ENCODE assay signal across 8 mouse cellular contexts in genomic region chr15:79075658-79076365, GRCm38 (mm10). TPM values are rescaled to one million over a fixed set of nuclear protein-coding genes. Genes with fewer than 3 reads are reported as not detected.
DNase-seq lines count a peak whose midpoint lies in the region; ATAC-seq lines count a peak whose summit lies in the region.

No protein-coding gene starts in this region.

- H3K4me1 ChIP-seq in kidney, embryonic 14.5 days (ENCODE audit: control insufficient read depth, insufficient read depth, low read length): peaks cover 9% of the 10 kb centered on the region
- peaks cover 4% of the 10 kb centered on the region; the same call in 1 of the 2 replicates for H3K4me1 ChIP-seq in hindbrain, embryonic 11.5 days (replicated peaks; ENCODE audit: control insufficient read depth, insufficient read depth, low read length)
- peaks cover 20% of the 10 kb centered on the region for H3K4me1 ChIP-seq in midbrain, embryonic 12.5 days

- peak overlapping the region; percentile 72 for H3K9ac ChIP-seq in kidney, embryonic 14.5 days (ENCODE audit: low read depth, low read length)
- peak overlapping the region; percentile 76 for H3K9ac ChIP-seq in hindbrain, embryonic 11.5 days (ENCODE audit: low read depth, low read length)
- peak overlapping the region; percentile 86 for H3K9ac ChIP-seq in midbrain, embryonic 12.5 days (replicated peaks)

- DNase-seq in kidney, postnatal 4 days: no peak
- peak; percentile 65 for DNase-seq in ZHBTc4 (ENCODE audit: low read depth, low spot score)
- DNase-seq in hindbrain, embryonic 11.5 days (ENCODE audit: low spot score): no peak
- no peak for DNase-seq in T-cell, adult 2 months (ENCODE audit: low spot score)
- DNase-seq in retina, postnatal 1 day: no peak
- no peak for DNase-seq in kidney, postnatal 14 days

- 32% methylated on average over 15 of the region's 15 CpGs for WGBS in kidney, embryonic 14.5 days
- 39% methylated on average over 15 of the region's 15 CpGs for WGBS in hindbrain, embryonic 11.5 days
- WGBS in midbrain, embryonic 12.5 days: 45% methylated on average over 15 of the region's 15 CpGs

- peak overlapping the region; percentile 66 for H3K27ac ChIP-seq in kidney, embryonic 14.5 days (ENCODE audit: low read depth, low read length)
- 0 out of 2 replicates have a peak overlapping the region, but pooled peaks have one; percentile 43 for H3K27ac ChIP-seq in hindbrain, embryonic 11.5 days (ENCODE audit: low read depth, low read length)
- no peak overlapping the region for H3K27ac ChIP-seq in midbrain, embryonic 12.5 days (replicated peaks)

- no peaks in the 10 kb centered on the region for H3K27me3 ChIP-seq in kidney, embryonic 14.5 days (ENCODE audit: control insufficient read depth, insufficient read depth, low read length)
- H3K27me3 ChIP-seq in hindbrain, embryonic 11.5 days (ENCODE audit: control insufficient read depth, insufficient read depth, low read length): no peaks in the 10 kb centered on the region
- no peaks in the 10 kb centered on the region for H3K27me3 ChIP-seq in midbrain, embryonic 12.5 days

- H3K4me2 ChIP-seq in kidney, embryonic 14.5 days (replicated peaks; ENCODE audit: low read depth, low read length): peak overlapping the region; percentile 81
- H3K4me2 ChIP-seq in hindbrain, embryonic 11.5 days (replicated peaks; ENCODE audit: low read depth, low read length): peak overlapping the region; percentile 78
- peak overlapping the region; percentile 94 for H3K4me2 ChIP-seq in midbrain, embryonic 12.5 days (replicated peaks)

- no peaks in the 10 kb centered on the region for H3K9me3 ChIP-seq in kidney, embryonic 14.5 days (ENCODE audit: control insufficient read depth, low read length)
- no peaks in the 10 kb centered on the region for H3K9me3 ChIP-seq in hindbrain, embryonic 11.5 days (ENCODE audit: control insufficient read depth, low read length)
- no peaks in the 10 kb centered on the region for H3K9me3 ChIP-seq in midbrain, embryonic 12.5 days

- peaks cover 44% of the 10 kb centered on the region for H3K36me3 ChIP-seq in kidney, embryonic 14.5 days (ENCODE audit: control insufficient read depth, insufficient read depth, low read length)
- H3K36me3 ChIP-seq in hindbrain, embryonic 11.5 days (ENCODE audit: control insufficient read depth, insufficient read depth, low read length): peaks cover 6% of the 10 kb centered on the region; the same call in 1 of the 2 replicates
- peaks cover 42% of the 10 kb centered on the region for H3K36me3 ChIP-seq in midbrain, embryonic 12.5 days

- H3K4me3 ChIP-seq in kidney, embryonic 14.5 days (ENCODE audit: low read length): peak overlapping the region; percentile 97
- H3K4me3 ChIP-seq in hindbrain, embryonic 11.5 days (ENCODE audit: low read depth, low read length): peak overlapping the region; percentile 93
- H3K4me3 ChIP-seq in midbrain, embryonic 12.5 days: peak overlapping the region; percentile 93

- no peak for ATAC-seq in kidney, embryonic 14.5 days (ENCODE audit: low FRiP score, low TSS enrichment)
- no peak for ATAC-seq in hindbrain, embryonic 11.5 days (ENCODE audit: low FRiP score)
- no peak for ATAC-seq in midbrain, embryonic 12.5 days (ENCODE audit: low FRiP score, low read depth)

RNA-seq across cellular contexts. Expression of gene Eif3l, which starts 0.8 kb away (rescaled TPM):
- polyA plus RNA-seq in kidney, embryonic 14.5 days (2014; fragmentation: Nextera tagmentation; extraction: Ambion mirVana): 207 and 265 TPM in 2 replicates
- 226 and 241 TPM in 2 replicates for polyA plus RNA-seq in hindbrain, embryonic 11.5 days (2014; fragmentation: Nextera tagmentation; extraction: Ambion mirVana)
- polyA plus RNA-seq in midbrain, embryonic 12.5 days (2016; fragmentation: Nextera tagmentation; extraction: Ambion mirVana): 198 and 202 TPM in 2 replicates

RNA-seq across cellular contexts. Expression of gene Ankrd54, which starts 13.1 kb away (rescaled TPM):
- 48.6 and 54.2 TPM in 2 replicates for polyA plus RNA-seq in kidney, embryonic 14.5 days (2014; fragmentation: Nextera tagmentation; extraction: Ambion mirVana)
- 56.3 and 59.7 TPM in 2 replicates for polyA plus RNA-seq in hindbrain, embryonic 11.5 days (2014; fragmentation: Nextera tagmentation; extraction: Ambion mirVana)
- 64.0 and 67.5 TPM in 2 replicates for polyA plus RNA-seq in midbrain, embryonic 12.5 days (2016; fragmentation: Nextera tagmentation; extraction: Ambion mirVana)

RNA-seq across cellular contexts. Expression of gene Micall1, which starts 32.9 kb away (rescaled TPM):
- polyA plus RNA-seq in kidney, embryonic 14.5 days (2014; fragmentation: Nextera tagmentation; extraction: Ambion mirVana): 6.5 and 7.2 TPM in 2 replicates
- polyA plus RNA-seq in hindbrain, embryonic 11.5 days (2014; fragmentation: Nextera tagmentation; extraction: Ambion mirVana): 5.3 and 7.2 TPM in 2 replicates
- 11.4 and 11.5 TPM in 2 replicates for polyA plus RNA-seq in midbrain, embryonic 12.5 days (2016; fragmentation: Nextera tagmentation; extraction: Ambion mirVana)

RNA-seq across cellular contexts. Expression of gene Galr3, which starts 34.1 kb away (rescaled TPM):
- polyA plus RNA-seq in kidney, embryonic 14.5 days (2014; fragmentation: Nextera tagmentation; extraction: Ambion mirVana): 0.28 TPM in 1 of 2 replicates, not detected in the other
- not detected in 2 replicates for polyA plus RNA-seq in hindbrain, embryonic 11.5 days (2014; fragmentation: Nextera tagmentation; extraction: Ambion mirVana)
- polyA plus RNA-seq in midbrain, embryonic 12.5 days (2016; fragmentation: Nextera tagmentation; extraction: Ambion mirVana): not detected in 2 replicates

RNA-seq across cellular contexts. Expression of gene H1f0, which starts 47.6 kb away (rescaled TPM):
- 137 and 306 TPM in 2 replicates for polyA plus RNA-seq in kidney, embryonic 14.5 days (2014; fragmentation: Nextera tagmentation; extraction: Ambion mirVana)
- polyA plus RNA-seq in hindbrain, embryonic 11.5 days (2014; fragmentation: Nextera tagmentation; extraction: Ambion mirVana): 154 and 306 TPM in 2 replicates
- polyA plus RNA-seq in midbrain, embryonic 12.5 days (2016; fragmentation: Nextera tagmentation; extraction: Ambion mirVana): 547 and 575 TPM in 2 replicates
